Mouse (Mus musculus) CH12.LX (cell line): ENCODE results near the gene Creg1. TPM values are rescaled to one million over a fixed set of nuclear protein-coding genes. Genes with fewer than 3 reads are reported as not detected.
A peak's percentile ranks its signal among the peaks of the same experiment; 100 is the strongest.

Experiments
- DNase-seq: peaks from one replicate; pipeline ENCODE4 v3.0.0-alpha.2; 2013; ENCODE audit errors: extremely low read depth
- H3K27ac ChIP-seq: 2 replicates; pipeline ENCODE4 v1.5.1; 2012; ENCODE audit warnings: low read depth, mild to moderate bottlenecking, control low read depth, moderate library complexity; ENCODE audit not compliant: insufficient read depth
- H3K27me3 ChIP-seq: replicated peaks from 2 replicates; pipeline ENCODE3; 2012; ENCODE audit warnings: inconsistent platforms
- H3K36me3 ChIP-seq, 2 experiments: replicated peaks in 1 of 2; 2 replicates each; pipeline versions ENCODE3 to v1.6.1; 2012; ENCODE audit warnings: inconsistent platforms in 1 of 2, low read length in 1 of 2, mild to moderate bottlenecking in 1 of 2, mixed read lengths in 1 of 2, moderate library complexity in 1 of 2; ENCODE audit not compliant: control insufficient read depth in 1 of 2, insufficient read depth in 1 of 2
- H3K4me1 ChIP-seq, 2 experiments: 2 replicates each; pipeline ENCODE4 v1.6.1; 2012; ENCODE audit warnings: inconsistent platforms in 1 of 2, moderate library complexity in 1 of 2; ENCODE audit not compliant: insufficient read depth in 2 of 2, control insufficient read depth in 1 of 2
- H3K4me2 ChIP-seq: 2 replicates; pipeline ENCODE4 v1.6.1; 2012; ENCODE audit warnings: low read depth, mild to moderate bottlenecking, control low read depth; ENCODE audit not compliant: poor library complexity, insufficient read depth, severe bottlenecking
- H3K4me3 ChIP-seq, 3 experiments: fragments of 150-350 bp in 1 of 3; sonication (generic) in 1 of 3; replicated peaks in 1 of 3; 2 replicates each; pipeline versions ENCODE3 to v1.5.1; 2011 to 2012; ENCODE audit warnings: low read depth in 2 of 3, low read length in 2 of 3, mild to moderate bottlenecking in 2 of 3, moderate library complexity in 2 of 3, control low read depth in 1 of 3, improper control_type of control experiment in 1 of 3, inconsistent platforms in 1 of 3, mixed read lengths in 1 of 3; ENCODE audit not compliant: poor library complexity in 1 of 3
- H3K79me2 ChIP-seq: replicated peaks from 2 replicates; pipeline ENCODE4 v1.6.1; 2012; ENCODE audit warnings: mild to moderate bottlenecking, moderate library complexity; ENCODE audit not compliant: control insufficient read depth, poor library complexity, insufficient read depth, severe bottlenecking; ENCODE audit errors: extremely low read depth
- H3K9ac ChIP-seq: 2 replicates; pipeline ENCODE4 v1.6.1; 2012; ENCODE audit warnings: low read depth, mild to moderate bottlenecking, control low read depth, moderate library complexity; ENCODE audit not compliant: insufficient read depth
- H3K9me3 ChIP-seq: replicated peaks from 2 replicates; pipeline ENCODE3; 2012; ENCODE audit warnings: low read length, inconsistent platforms, mixed read lengths
- BHLHE40 ChIP-seq: IDR thresholded peaks from 2 replicates; pipeline ENCODE4 v1.6.1; 2011; ENCODE audit warnings: mild to moderate bottlenecking, low read depth, low read length, improper control_type of control experiment
- CHD1 ChIP-seq: IDR thresholded peaks from 2 replicates; pipeline ENCODE4 v1.6.1; 2012; ENCODE audit warnings: low read depth, low read length, improper control_type of control experiment, inconsistent platforms
- CHD2 ChIP-seq: IDR thresholded peaks from 2 replicates; pipeline ENCODE4 v1.6.1; 2011; ENCODE audit warnings: low read length, improper control_type of control experiment
- CTCF ChIP-seq, 2 experiments: IDR thresholded peaks in 1 of 2; conservative IDR thresholded peaks in 1 of 2; 2 replicates each; pipeline ENCODE4 v1.5.1; 2011 to 2012; ENCODE audit warnings: low read depth in 2 of 2, low read length in 2 of 2, improper control_type of control experiment in 1 of 2, inconsistent platforms in 1 of 2, mild to moderate bottlenecking in 1 of 2, moderate library complexity in 1 of 2
- E2F4 ChIP-seq: IDR thresholded peaks from 2 replicates; pipeline ENCODE4 v1.6.1; 2011; ENCODE audit warnings: low read depth, low read length, improper control_type of control experiment; ENCODE audit not compliant: insufficient replicate concordance
- ELF1 ChIP-seq: IDR thresholded peaks from 2 replicates; pipeline ENCODE4 v1.6.1; 2014; ENCODE audit warnings: low read depth, mild to moderate bottlenecking, inconsistent platforms, low read length, improper control_type of control experiment
- EP300 ChIP-seq: IDR thresholded peaks from 2 replicates; pipeline ENCODE4 v1.6.1; 2011; ENCODE audit warnings: low read length, improper control_type of control experiment
- ETS1 ChIP-seq: conservative IDR thresholded peaks from 2 replicates; pipeline ENCODE4 v1.6.1; 2012; ENCODE audit warnings: low read depth, mild to moderate bottlenecking, inconsistent platforms, low read length, improper control_type of control experiment, moderate library complexity
- GABPA ChIP-seq: IDR thresholded peaks from 2 replicates; pipeline ENCODE4 v1.6.1; 2012; ENCODE audit warnings: low read depth, low read length, improper control_type of control experiment, inconsistent platforms; ENCODE audit not compliant: insufficient replicate concordance
- HCFC1 ChIP-seq: IDR thresholded peaks from 2 replicates; pipeline ENCODE4 v1.6.1; 2012; ENCODE audit warnings: low read depth, mild to moderate bottlenecking, inconsistent platforms, low read length, improper control_type of control experiment
- IRF4 ChIP-seq: IDR thresholded peaks from 2 replicates; pipeline ENCODE4 v1.6.1; 2014; ENCODE audit warnings: low read depth, mild to moderate bottlenecking, inconsistent platforms, low read length, improper control_type of control experiment
- JUN ChIP-seq: IDR thresholded peaks from 2 replicates; pipeline ENCODE4 v1.6.1; 2011; ENCODE audit warnings: low read depth, mild to moderate bottlenecking, low read length, improper control_type of control experiment, moderate library complexity; ENCODE audit not compliant: insufficient read depth
- JUND ChIP-seq: conservative IDR thresholded peaks from 2 replicates; pipeline ENCODE4 v1.6.1; 2011; ENCODE audit warnings: low read depth, low read length, improper control_type of control experiment
- KAT2A ChIP-seq: IDR thresholded peaks from 2 replicates; pipeline ENCODE4 v1.6.1; 2012; ENCODE audit warnings: low read length, improper control_type of control experiment, inconsistent platforms; ENCODE audit not compliant: insufficient replicate concordance
- MAFK ChIP-seq: IDR thresholded peaks from 2 replicates; pipeline ENCODE4 v1.6.1; 2011; ENCODE audit warnings: low read length, improper control_type of control experiment; ENCODE audit not compliant: insufficient replicate concordance
- MAX ChIP-seq: IDR thresholded peaks from 2 replicates; pipeline ENCODE4 v1.6.1; 2011; ENCODE audit warnings: low read length, improper control_type of control experiment
- MAZ ChIP-seq: IDR thresholded peaks from 2 replicates; pipeline ENCODE4 v1.6.1; 2012; ENCODE audit warnings: low read depth, mild to moderate bottlenecking, inconsistent platforms, low read length, improper control_type of control experiment, moderate library complexity
- MEF2A ChIP-seq: IDR thresholded peaks from 2 replicates; pipeline ENCODE4 v1.6.1; 2014; ENCODE audit warnings: low read depth, mild to moderate bottlenecking, inconsistent platforms, low read length, improper control_type of control experiment, borderline replicate concordance
- MXI1 ChIP-seq: IDR thresholded peaks from 2 replicates; pipeline ENCODE4 v1.6.1; 2011; ENCODE audit warnings: mild to moderate bottlenecking, low read depth, low read length, improper control_type of control experiment
- MYC ChIP-seq: IDR thresholded peaks from 2 replicates; pipeline ENCODE4 v1.6.1; 2011; ENCODE audit warnings: low read depth, mild to moderate bottlenecking, improper control_type of control experiment, low read length
- NELFE ChIP-seq: IDR thresholded peaks from 2 replicates; pipeline ENCODE4 v1.6.1; 2011; ENCODE audit warnings: low read depth, low read length, improper control_type of control experiment
- NRF1 ChIP-seq: IDR thresholded peaks from 2 replicates; pipeline ENCODE4 v1.6.1; 2014; ENCODE audit warnings: low read depth, mild to moderate bottlenecking, inconsistent platforms, low read length, improper control_type of control experiment, moderate library complexity
- PAX5 ChIP-seq: IDR thresholded peaks from 2 replicates; pipeline ENCODE4 v1.6.1; 2012; ENCODE audit warnings: low read length, inconsistent platforms, mixed read lengths
- POLR2A ChIP-seq: IDR thresholded peaks from 2 replicates; pipeline ENCODE4 v1.6.1; 2011; ENCODE audit warnings: low read depth, mild to moderate bottlenecking, improper control_type of control experiment, low read length
- POLR2AphosphoS2 ChIP-seq: IDR thresholded peaks from 2 replicates; pipeline ENCODE4 v1.6.1; 2011; ENCODE audit warnings: low read depth, low read length, improper control_type of control experiment
- RAD21 ChIP-seq: IDR thresholded peaks from 2 replicates; pipeline ENCODE4 v1.6.1; 2011; ENCODE audit warnings: low read depth, mild to moderate bottlenecking, low read length, improper control_type of control experiment, moderate library complexity
- RCOR1 ChIP-seq: conservative IDR thresholded peaks from 2 replicates; pipeline ENCODE4 v1.6.1; 2012; ENCODE audit warnings: low read depth, mild to moderate bottlenecking, inconsistent platforms, low read length, improper control_type of control experiment
- SIN3A ChIP-seq: IDR thresholded peaks from 2 replicates; pipeline ENCODE4 v1.6.1; 2012; ENCODE audit warnings: low read length, improper control_type of control experiment, inconsistent platforms
- SMC3 ChIP-seq: IDR thresholded peaks from 2 replicates; pipeline ENCODE4 v1.6.1; 2011; ENCODE audit warnings: low read depth, low read length, improper control_type of control experiment
- TBP ChIP-seq: conservative IDR thresholded peaks from 2 replicates; pipeline ENCODE4 v1.6.1; 2011; ENCODE audit warnings: low read depth, low read length, improper control_type of control experiment
- TCF12 ChIP-seq: IDR thresholded peaks from 2 replicates; pipeline ENCODE4 v1.6.1; 2014; ENCODE audit warnings: low read depth, mild to moderate bottlenecking, inconsistent platforms, low read length, improper control_type of control experiment
- UBTF ChIP-seq: IDR thresholded peaks from 2 replicates; pipeline ENCODE4 v1.6.1; 2012; ENCODE audit warnings: low read depth, mild to moderate bottlenecking, inconsistent platforms, low read length, improper control_type of control experiment, moderate library complexity
- USF1 ChIP-seq: IDR thresholded peaks from 2 replicates; pipeline ENCODE4 v1.6.1; 2014; ENCODE audit warnings: low read depth, mild to moderate bottlenecking, inconsistent platforms, low read length, improper control_type of control experiment
- USF2 ChIP-seq: conservative IDR thresholded peaks from 2 replicates; pipeline ENCODE4 v1.6.1; 2011; ENCODE audit warnings: low read depth, low read length, improper control_type of control experiment
- ZC3H11A ChIP-seq: IDR thresholded peaks from 2 replicates; pipeline ENCODE4 v1.6.1; 2012; ENCODE audit warnings: low read depth, mild to moderate bottlenecking, inconsistent platforms, low read length, improper control_type of control experiment
- ZKSCAN1 ChIP-seq: IDR thresholded peaks from 2 replicates; pipeline ENCODE4 v1.6.1; 2012; ENCODE audit warnings: low read depth, inconsistent platforms, low read length, improper control_type of control experiment, borderline replicate concordance
- ZMIZ1 ChIP-seq: IDR thresholded peaks from 2 replicates; pipeline ENCODE4 v1.6.1; 2012; ENCODE audit warnings: low read depth, mild to moderate bottlenecking, inconsistent platforms, low read length, improper control_type of control experiment
- ZNF384 ChIP-seq: IDR thresholded peaks from 2 replicates; pipeline ENCODE4 v1.6.1; 2012; ENCODE audit warnings: low read depth, low read length, improper control_type of control experiment, inconsistent platforms
- dilution Hi-C: fragments of 300-500 bp; cut with MboI; formaldehyde crosslinking; loops from 2 replicates; pipeline ENCODE4 v1.14.3; 2020; ENCODE audit warnings: low sequenced_read_pairs; ENCODE audit not compliant: extremely low pct_unique_long_range_greater_than_20kb, extremely low pct_ligation_motif_present
- in situ Hi-C: fragments of 300-500 bp; cut with MboI; formaldehyde crosslinking; loops from 3 replicates; pipeline ENCODE4 v1.14.3; 2019; ENCODE audit warnings: low sequenced_read_pairs, low pct_ligation_motif_present, low pct_unique_long_range_greater_than_20kb, mixed read lengths
- polyA plus RNA-seq: library from polyadenylated mRNA; unstranded; fragments of >175 nt; gene quantifications from 2 replicates; pipeline ENCODE4 v1.2.1, GENCODE M21; 2012; ENCODE audit warnings: low read depth; ENCODE audit not compliant: insufficient read length
- total RNA-seq, 2 experiments: library from RNA; depleted of rRNA; stranded (reverse); fragments of 300-350 nt in 1 of 2; fragments of >200 nt in 1 of 2; gene quantifications; 2 replicates each; pipeline ENCODE4 v1.2.3; 2012 to 2014

Creg1 gene
- total and polyA plus RNA-seq, 3 experiments = 22.3 to 44.3 (median 38.2) TPM

DNA sequence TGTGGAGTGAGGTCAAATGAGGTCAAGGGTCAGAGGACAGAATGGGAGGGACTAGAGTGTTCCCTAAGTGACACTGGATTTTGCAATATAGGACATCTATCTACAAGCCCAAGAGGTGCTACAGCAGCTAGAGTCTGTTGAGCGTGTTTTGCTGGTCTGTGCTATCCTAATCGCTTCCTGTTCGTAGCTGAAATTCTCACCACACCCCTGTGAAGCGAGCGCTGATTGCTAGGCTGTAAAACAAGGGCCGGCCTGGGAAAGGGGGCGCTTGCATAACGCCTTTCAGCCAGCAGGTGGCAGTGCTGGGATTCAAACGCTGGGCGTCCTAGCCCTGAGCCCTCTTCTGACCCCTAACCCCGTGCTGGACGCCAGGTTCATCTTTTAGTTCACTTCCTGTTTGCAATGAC is 7.9 kb downstream of the Creg1 start:
- no peaks in the 10 kb centered on the region for H3K27me3 ChIP-seq
- dilution Hi-C loops (no loop called here), in situ Hi-C loops (loop anchor here (10.0 kb wide), 1 partner anchor 213 kb away; no protein-coding TSS in a partner anchor)
- no peaks in the 10 kb centered on the region for H3K79me2 ChIP-seq
- H3K9ac ChIP-seq = no peak overlapping the region
- H3K4me2 ChIP-seq = no peak overlapping the region
- H3K36me3 ChIP-seq = peaks cover 3 to 54% of the 10 kb centered on the region in 2 experiments
- peak; percentile 66 for DNase-seq
- H3K4me3 ChIP-seq = no peak overlapping the region
- TF ChIP-seq POLR2A (no peak), MAFK (no peak), NRF1 (no peak), RCOR1 (no peak), POLR2AphosphoS2 (no peak), ETS1 (no peak), SMC3 (peak; percentile 61), TBP (no peak), E2F4 (no peak), CTCF (conservative IDR thresholded peaks at IDR 0.05 in 1 of 2, IDR thresholded peaks at IDR 0.05 in 1 of 2; ENCODE audit: low read depth in 2 of 2, low read length in 2 of 2) (peak; percentile 75 to 86), ZMIZ1 (no peak), ZNF384 (no peak), SIN3A (0 out of 2 replicates have a peak, but pooled peaks have one; percentile 26), GABPA (no peak), ELF1 (peak; percentile 53; the same call in 1 of the 2 replicates), MAZ (0 out of 2 replicates have a peak, but pooled peaks have one; percentile 38), BHLHE40 (no peak), ZKSCAN1 (no peak), NELFE (0 out of 2 replicates have a peak, but pooled peaks have one; percentile 32), RAD21 (peak; percentile 46), JUND (no peak), MYC (no peak), TCF12 (no peak), PAX5 (no peak), CHD1 (no peak), MAX (no peak), CHD2 (no peak), MXI1 (no peak), USF2 (no peak), KAT2A (no peak), ZC3H11A (no peak), HCFC1 (peak; percentile 34; the same call in 1 of the 2 replicates), UBTF (no peak), IRF4 (0 out of 2 replicates have a peak, but pooled peaks have one; percentile 31), EP300 (no peak), JUN (no peak), MEF2A (0 out of 2 replicates have a peak, but pooled peaks have one; percentile 27), USF1 (no peak)
- no peaks in the 10 kb centered on the region for H3K9me3 ChIP-seq
- H3K27ac ChIP-seq = no peak overlapping the region
- peaks cover 0 to 15% of the 10 kb centered on the region in 2 experiments; a peak in 2 of 4 replicates for H3K4me1 ChIP-seq
